Mouse (Mus musculus) right cerebral cortex, adult 18-20 months (tissue): ENCODE results near the gene Msh2.

Source experiments
- DNase-seq: peaks from one replicate; pipeline ENCODE4 v3.0.0; 2022; ENCODE audit warnings: mixed read lengths

The Msh2 gene

DNA sequence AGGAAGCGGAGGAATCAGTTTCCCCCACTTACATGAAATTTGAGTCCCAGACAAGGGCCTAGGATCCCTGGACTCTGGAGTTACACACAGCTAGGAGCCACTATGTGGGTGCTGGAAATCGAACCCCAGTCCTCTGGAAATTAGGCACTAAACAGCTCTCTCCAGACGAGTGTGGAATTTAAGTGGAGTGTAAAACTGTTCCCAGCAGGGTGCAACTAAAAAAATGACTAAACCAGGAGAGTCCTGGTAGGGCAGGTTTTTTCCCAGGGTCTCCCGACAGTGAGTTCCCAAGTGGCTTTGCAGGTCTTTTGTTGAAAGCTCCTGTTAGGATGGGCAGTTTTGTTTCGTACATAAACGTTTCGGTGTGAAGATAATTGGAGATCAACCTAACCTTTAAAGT lies 52.6 kb downstream of the Msh2 start:
- no peak for DNase-seq

DNA sequence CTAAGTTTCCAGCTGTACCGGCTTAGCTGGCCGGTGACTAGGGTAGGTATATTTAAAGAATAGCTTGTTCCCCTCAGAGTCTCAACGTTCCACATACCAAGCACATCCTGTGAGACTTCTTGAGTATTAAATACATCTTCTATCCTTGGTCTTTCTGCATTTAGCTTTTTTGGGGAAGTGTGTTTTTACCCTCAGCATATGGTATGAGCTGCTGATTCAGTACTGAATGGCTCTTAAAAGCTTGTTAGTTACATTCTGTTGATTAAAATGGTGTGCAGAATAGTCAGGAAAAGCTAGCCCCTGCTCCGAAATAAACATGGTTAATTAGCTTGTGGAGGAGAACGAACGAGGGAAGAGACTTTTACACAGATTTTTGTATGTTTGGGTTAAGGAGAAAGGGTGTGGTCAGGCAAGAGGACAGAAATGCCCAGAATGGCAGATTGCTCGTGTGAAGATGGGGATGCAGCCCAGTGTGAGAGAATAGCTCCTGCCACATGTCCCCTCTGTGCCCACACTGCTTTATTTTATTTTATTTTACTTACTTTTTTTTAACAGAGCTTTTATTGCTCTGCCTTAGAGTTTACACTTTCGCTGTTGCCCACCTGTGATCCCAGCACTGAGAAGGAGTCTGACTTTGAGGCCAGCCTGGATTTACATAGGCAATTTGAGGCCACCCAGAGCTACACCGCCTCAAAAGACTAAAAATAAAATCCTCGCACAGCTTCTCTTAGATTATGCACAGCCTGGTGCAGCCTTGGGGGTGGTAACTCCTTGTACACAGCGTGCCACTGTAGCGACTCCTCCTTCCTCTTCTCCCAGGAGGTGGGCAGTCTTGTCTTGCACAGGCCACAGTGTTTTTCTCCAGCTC lies 54.6 kb downstream of the Msh2 start:
- DNase-seq = peak; percentile 57

DNA sequence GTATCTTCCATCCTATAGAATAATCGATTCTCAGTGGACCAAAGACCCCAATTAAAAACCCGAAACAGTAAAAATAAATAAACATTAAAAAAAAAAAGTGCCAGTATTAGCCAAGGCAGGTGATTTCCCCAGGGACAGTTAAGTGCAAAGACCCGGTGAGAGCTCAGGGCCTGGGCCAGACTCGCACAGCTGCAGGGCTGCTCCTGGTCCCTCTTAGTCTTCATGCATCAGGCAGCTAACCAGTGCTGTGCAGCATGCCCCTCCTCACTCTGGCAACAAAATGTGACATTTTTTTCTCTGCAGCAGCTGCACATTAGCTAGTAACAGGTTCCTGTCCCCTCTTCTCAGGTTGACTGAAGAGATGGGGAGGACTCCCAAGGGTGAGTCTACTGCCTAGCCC lies 59.8 kb downstream of the Msh2 start:
- no peak for DNase-seq

DNA sequence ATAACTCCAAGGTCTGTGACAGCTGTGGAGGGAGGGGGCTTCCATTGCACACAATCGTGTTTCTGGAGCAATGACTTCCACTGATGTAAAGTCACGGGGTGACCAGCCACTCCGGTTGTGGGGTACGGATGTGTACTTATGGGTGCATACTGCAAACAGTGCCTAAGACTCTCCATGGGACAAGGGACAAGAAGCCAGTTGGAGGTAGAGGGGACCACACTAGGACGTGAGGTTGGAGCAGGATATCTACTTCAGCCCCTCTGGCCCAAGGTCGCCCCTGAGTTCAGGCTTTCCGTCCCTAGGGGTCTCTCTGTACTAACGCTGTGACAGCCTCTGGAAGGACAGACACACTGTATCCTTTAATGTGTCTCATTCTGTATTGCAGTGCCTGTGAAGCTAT lies 62.3 kb downstream of the Msh2 start:
- no peak for DNase-seq

DNA sequence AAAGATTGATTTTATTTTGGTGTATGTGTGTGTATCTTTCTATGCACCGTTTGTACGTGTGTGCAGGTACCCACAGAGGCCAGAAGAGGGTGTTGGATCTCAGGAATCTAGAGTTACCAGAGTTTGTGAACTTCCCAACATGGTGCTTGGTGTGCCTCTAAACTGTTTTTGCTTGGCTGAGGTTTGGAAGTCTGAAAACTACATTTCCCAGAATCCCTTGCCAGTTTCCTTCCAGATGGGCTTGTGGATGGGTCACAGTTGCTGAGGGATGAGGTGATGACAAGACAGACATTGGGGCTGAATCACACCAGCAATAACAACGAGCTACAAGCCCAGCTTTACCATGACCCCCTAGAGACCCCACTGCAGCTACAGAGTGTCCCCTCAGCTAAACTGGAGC lies 65.0 kb downstream of the Msh2 start:
- DNase-seq = no peak

DNA sequence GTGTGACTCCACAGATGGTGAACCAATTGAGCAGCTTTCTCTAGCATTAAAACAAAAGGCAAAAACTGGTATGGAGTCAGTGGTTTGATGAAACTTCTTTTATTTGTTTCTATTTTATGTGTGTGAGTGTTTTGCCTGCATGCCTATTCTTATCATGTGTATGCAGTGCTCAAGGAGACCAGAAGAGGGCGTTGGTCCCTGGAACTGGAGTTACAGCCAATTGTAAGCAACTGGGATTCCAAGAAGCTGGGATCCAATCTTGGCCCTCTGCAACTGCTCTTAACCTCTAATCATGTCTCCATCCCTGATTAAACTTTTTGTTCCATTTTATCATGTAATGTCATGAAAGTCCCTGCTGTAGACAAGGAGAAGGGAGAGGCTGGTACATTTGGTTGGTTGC lies 67.7 kb downstream of the Msh2 start:
- no peak for DNase-seq

DNA sequence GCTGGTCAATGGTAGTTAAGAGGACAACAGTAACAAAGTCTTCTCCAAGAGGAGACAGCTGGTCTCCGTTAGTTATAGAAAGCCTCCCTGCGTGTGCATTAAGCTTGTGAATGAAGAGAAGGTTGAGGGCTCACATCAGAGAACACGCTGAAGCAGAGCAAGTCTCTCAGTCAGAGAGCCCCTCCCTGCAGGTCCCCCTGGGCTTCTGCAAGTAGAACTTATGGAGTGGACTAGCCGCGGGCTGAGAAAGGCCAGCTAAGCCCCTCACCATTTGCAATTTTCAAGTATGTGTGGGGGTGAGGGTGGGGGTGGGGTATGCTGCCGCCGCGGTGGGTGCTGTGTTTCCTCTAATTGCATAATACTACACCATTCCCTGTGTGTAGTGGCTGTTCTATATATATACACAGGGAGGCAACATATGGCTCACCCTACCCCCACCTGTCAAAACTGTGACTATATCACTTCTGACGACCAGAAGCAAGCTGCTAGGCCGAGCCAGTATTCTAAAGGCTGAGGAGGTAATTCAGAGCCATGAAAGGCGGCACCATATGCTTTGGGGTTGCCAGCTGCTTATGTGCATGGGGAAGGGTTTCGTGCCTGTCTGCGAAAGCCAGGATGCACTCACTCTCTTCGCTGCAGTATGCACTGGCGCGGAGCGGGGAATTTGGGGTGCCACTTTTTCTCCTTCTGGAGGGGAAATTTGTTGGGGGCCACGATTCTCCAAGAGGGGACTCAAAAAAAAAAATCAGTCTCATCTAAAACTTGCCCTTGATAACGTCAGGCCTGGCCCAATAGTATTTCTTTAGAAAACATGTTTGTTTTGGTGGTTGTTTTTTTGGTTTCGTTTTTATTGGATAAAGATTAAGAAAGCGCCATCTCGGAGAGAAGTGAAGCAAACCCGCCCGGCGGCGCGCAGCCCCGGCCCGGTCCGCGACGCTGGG lies 73.1 kb downstream of the Msh2 start:
- peak; percentile 88 for DNase-seq

DNA sequence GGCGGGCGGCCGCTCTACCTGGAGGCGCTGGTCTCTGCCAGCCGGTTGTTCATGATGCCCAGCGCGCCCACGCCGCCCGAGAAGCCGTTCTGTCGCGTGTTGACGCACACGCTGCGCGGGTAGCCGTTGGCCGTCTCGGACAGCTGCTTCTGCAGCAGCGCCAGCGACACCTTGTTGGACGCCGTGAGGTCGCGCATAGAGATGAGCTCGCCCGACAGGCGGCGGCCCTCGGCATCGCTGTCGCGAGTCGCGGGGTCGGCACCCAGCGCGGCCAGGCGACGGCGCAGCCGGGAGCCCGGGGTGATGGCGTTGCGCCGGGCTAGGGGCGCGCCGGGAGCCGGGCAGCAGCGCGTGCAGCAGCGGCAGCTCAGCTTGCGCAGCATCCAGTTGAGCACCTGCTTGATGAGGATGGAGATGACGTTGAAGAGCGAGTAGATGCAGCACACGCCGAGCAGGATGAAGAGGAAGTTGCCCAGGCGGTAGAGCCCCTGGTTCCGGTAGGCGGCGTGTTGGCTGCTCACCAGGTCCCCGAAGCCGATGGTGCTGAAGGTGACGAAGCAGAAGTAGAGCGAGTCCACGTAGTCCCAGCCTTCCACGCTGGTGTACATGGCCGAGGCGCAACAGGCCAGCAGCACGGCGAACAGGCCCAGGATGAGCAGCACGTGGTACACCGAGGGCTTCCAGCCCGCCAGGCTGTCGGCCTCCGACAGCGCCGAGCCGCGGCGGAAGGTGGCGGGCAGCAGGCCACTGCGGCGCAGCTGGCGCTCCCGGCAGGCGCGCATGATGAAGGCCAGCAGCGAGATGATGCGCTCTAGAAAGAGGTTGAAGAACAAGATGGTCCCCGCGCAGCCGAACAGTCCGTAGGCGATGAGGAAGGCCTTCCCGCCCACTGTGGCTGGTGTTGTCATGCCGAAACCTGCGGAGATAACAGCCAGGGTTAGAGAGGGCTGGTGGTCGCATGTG lies 74.1 kb downstream of the Msh2 start:
- DNase-seq = peak; percentile 76

DNA sequence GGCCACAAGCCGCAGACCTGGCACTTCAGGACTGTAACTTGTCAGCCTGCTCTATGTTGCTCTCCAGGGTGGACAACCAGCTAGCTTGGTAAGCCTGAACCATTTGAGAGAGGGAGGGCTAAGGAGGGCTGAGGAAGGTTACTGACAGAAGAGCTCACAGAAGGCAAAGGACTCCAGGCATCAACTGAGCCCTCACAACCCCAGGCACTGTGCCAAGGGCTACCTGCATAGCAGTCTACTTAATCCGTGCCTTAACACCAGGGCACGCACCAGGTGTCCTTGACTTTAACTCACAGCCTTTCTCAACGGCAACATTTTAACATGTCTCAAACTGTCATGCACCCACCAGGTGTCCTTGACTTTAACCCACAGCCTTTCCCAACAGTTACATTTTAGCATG lies 88.2 kb downstream of the Msh2 start:
- no peak for DNase-seq

DNA sequence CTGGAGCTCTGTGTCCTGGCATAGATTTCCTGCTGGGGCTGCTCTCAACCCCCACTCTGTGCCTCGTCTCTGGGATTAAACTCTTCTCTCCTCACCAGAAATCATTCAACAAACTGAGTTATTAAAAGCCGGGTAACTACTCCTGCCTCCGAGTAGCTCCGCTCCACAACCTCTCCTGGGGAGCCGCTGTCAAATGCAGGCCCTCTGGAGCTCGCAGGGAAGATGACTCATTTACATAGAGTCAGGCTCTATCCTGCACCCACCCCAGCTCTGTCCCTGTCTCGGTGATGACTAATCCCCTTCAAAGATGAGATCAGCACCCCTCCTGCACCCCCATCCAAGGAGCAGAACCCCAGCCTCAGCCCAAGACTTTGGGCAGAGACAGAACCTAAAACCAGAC lies 91.0 kb downstream of the Msh2 start:
- DNase-seq = peak; percentile 75

DNA sequence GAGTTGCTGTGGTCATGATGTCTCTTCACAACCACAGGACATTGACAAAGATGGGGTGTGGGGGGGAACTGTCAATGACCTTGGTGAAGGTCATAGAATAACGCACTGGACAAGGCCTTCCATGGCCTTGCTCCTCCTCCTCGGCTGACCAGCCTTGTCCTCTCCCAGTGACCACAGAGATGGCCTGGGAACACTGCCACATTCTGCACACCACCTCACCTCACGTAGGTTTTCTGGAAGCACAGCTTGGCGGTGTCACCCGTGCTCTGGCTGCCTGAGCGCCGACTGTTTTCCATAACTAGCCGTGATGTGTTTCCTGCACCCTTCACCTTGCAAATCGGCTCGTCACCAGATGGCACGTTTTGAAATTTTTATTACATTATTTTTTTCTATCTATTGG lies 92.9 kb downstream of the Msh2 start:
- no peak for DNase-seq

DNA sequence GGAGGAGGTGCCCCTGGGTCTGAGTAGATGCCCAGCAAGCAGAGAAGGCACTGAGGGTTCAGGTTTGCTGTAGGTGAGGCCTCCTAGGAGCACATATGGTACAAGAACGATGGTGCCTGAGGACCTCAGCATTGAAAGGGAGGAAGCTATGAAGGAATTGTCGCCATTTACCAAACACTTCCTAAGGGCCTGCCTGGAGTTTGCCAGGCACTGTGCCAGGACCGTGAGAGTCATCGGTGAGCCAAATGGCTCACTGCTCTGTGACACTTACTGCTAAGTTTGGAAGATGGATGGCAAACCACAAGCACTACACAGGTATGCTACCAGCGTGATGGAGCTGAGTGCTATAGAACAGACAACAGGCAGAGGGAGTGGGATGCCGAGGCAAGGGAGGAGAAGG lies 94.8 kb downstream of the Msh2 start:
- DNase-seq = no peak

DNA sequence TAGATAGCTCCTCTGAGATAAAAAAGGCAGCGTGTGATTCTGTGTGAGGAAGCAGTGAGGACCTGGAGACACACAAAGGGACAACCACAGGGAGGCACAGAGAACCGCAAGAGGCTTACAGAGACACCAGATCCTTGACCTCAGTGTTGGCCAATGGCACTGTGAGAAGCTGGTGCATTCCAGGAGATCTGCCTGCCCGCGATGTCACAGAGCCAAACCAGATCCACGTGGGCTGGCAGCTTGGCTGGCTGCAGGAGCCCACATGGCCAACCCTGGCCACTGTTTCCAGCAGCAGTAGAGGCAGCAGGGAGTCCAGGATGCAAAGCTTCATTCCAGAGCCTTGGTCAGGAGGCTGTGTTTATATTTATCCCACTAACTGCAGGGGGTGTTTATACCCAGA lies 98.6 kb downstream of the Msh2 start:
- DNase-seq = no peak

DNA sequence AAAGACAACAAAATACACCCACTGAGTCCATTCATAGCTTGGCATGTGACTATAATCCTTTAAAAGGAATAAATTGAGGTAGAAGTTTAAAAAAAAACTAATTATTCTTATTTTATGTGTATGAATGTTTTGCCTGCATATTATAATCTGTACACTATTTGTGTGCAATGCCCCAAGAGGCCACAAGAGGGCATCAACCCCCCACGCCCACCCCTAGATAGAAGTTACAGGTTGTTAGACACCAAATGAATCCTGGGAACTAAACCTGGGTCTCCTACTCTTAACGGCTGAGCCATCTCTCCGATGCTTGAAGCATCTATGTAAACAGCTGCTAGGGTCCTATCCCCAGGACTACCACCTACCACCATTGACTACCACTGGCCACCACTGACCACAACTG lies 101.0 kb downstream of the Msh2 start:
- DNase-seq = no peak
